ENCODE assay signal across 10 mouse cellular contexts in the genomic region with DNA sequence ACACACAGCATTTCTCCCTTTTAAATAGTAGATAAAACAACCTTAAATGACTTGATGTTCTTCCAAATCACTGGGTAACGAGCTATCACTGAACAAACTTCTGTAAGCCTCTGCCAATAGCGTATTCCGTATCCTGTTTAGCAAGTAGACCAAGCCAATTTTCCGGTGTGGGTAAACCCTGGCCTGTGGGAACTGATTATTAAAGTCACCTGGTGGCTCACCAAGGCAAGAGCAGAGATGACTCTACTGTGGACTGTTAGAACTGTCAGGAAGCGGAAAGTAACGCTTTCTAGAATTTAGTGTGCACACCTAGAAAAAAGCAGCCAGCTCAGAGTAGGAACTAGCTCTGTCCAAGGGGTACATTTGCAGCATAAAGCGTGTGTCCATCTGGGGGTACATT.
DNase-seq lines count a peak whose midpoint lies in the region; ATAC-seq and TF ChIP-seq lines count a peak whose summit lies in the region.
"Had no signal": no experiment of that assay in that cellular context is flagged by ENCODE, and none has a peak within 500 bp of the region (broad histone marks: within the 10 kb centered on the region; RNA-seq: fewer than 3 reads in every experiment).

No protein-coding gene starts in this region.

- no peaks in the 10 kb centered on the region for H3K27me3 ChIP-seq in heart, embryonic 11.5 days (ENCODE audit: control insufficient read depth, insufficient read depth, low read length)
- no peaks in the 10 kb centered on the region for H3K27me3 ChIP-seq in heart, embryonic 13.5 days (replicated peaks)
- H3K27me3 ChIP-seq in intestine, postnatal 0 days (replicated peaks; ENCODE audit: control insufficient read depth, insufficient read depth, low read length) = no peaks in the 10 kb centered on the region
- H3K27me3 ChIP-seq in limb, embryonic 10.5 days (ENCODE audit: low read depth, poor library complexity, severe bottlenecking) = no peaks in the 10 kb centered on the region

- no peak overlapping the region for H3K4me3 ChIP-seq in heart, embryonic 11.5 days (ENCODE audit: low read depth, low read length)
- no peak overlapping the region for H3K4me3 ChIP-seq in heart, embryonic 13.5 days
- no peak overlapping the region for H3K4me3 ChIP-seq in intestine, postnatal 0 days (ENCODE audit: low read depth, low read length)
- no peak overlapping the region for H3K4me3 ChIP-seq in limb, embryonic 10.5 days
- H3K4me3 ChIP-seq: myocyte had no signal

- 85% methylated on average over 7 of the region's 7 CpGs for WGBS in heart, embryonic 11.5 days (ENCODE audit: insufficient replicate concordance)
- 80% methylated on average over 7 of the region's 7 CpGs for WGBS in heart, embryonic 13.5 days
- WGBS in intestine, postnatal 0 days = 89% methylated on average over 7 of the region's 7 CpGs
- WGBS in limb, embryonic 10.5 days = 90% methylated on average over 7 of the region's 7 CpGs

- no peaks in the 10 kb centered on the region for H3K36me3 ChIP-seq in heart, embryonic 11.5 days (ENCODE audit: control insufficient read depth, insufficient read depth, low read length)
- no peaks in the 10 kb centered on the region for H3K36me3 ChIP-seq in heart, embryonic 13.5 days
- H3K36me3 ChIP-seq in intestine, postnatal 0 days (ENCODE audit: control insufficient read depth, insufficient read depth) = no peaks in the 10 kb centered on the region
- no peaks in the 10 kb centered on the region for H3K36me3 ChIP-seq in limb, embryonic 10.5 days

- no peak overlapping the region for H3K4me2 ChIP-seq in heart, embryonic 11.5 days
- no peak overlapping the region for H3K4me2 ChIP-seq in heart, embryonic 13.5 days
- H3K4me2 ChIP-seq in intestine, postnatal 0 days (replicated peaks; ENCODE audit: low read depth) = no peak overlapping the region

- peaks cover 22% of the 10 kb centered on the region for H3K4me1 ChIP-seq in heart, embryonic 11.5 days (ENCODE audit: control insufficient read depth, insufficient read depth, low read length)
- H3K4me1 ChIP-seq in heart, embryonic 13.5 days = peaks cover 51% of the 10 kb centered on the region
- no peaks in the 10 kb centered on the region for H3K4me1 ChIP-seq in intestine, postnatal 0 days (replicated peaks; ENCODE audit: control insufficient read depth, insufficient read depth, low read length)
- 0 out of 2 replicates have a peak, but pooled peaks cover 3% of the 10 kb centered on the region for H3K4me1 ChIP-seq in limb, embryonic 10.5 days

- no peak for TF ChIP-seq CTCF in intestine, postnatal 0 days (IDR thresholded peaks at IDR 0.05; ENCODE audit: low read depth)

- no peak overlapping the region; the same call in 1 of the 2 replicates for H3K27ac ChIP-seq in heart, embryonic 11.5 days (ENCODE audit: low read depth, low read length)
- H3K27ac ChIP-seq in heart, embryonic 13.5 days (replicated peaks) = peak overlapping the region; percentile 86
- H3K27ac ChIP-seq in intestine, postnatal 0 days (ENCODE audit: low read depth, low read length) = no peak overlapping the region
- H3K27ac ChIP-seq in limb, embryonic 10.5 days = no peak overlapping the region

- H3K9me3 ChIP-seq in heart, embryonic 11.5 days (replicated peaks; ENCODE audit: control insufficient read depth, low read length) = no peaks in the 10 kb centered on the region
- H3K9me3 ChIP-seq in heart, embryonic 13.5 days = no peaks in the 10 kb centered on the region
- no peaks in the 10 kb centered on the region for H3K9me3 ChIP-seq in intestine, postnatal 0 days (ENCODE audit: control insufficient read depth)
- no peaks in the 10 kb centered on the region for H3K9me3 ChIP-seq in limb, embryonic 10.5 days (replicated peaks)

- H3K9ac ChIP-seq in heart, embryonic 11.5 days (ENCODE audit: low read depth, low read length) = no peak overlapping the region
- H3K9ac ChIP-seq in heart, embryonic 13.5 days = no peak overlapping the region
- no peak overlapping the region for H3K9ac ChIP-seq in intestine, postnatal 0 days (ENCODE audit: low read depth, low read length)

- peak; percentile 68 to 80 for DNase-seq in heart, adult 18-20 months
- DNase-seq in CD4-positive, CD25-positive, alpha-beta regulatory T cell, adult 2 months (ENCODE audit: low read depth, low spot score) = peak; percentile 76
- peak; percentile 76 for DNase-seq in naive thymus-derived CD4-positive, alpha-beta T cell, adult 2 months (ENCODE audit: low read depth)
- DNase-seq in cerebellum, adult 9-11 months = no peak
- no peak for DNase-seq in limb, embryonic 10.5 days (ENCODE audit: low spot score)
- DNase-seq: cerebellum, adult 9-10 months had no signal

- no peak for ATAC-seq in heart, embryonic 11.5 days (replicated peaks; ENCODE audit: insufficient number of reproducible peaks, low FRiP score, low TSS enrichment)
- ATAC-seq in heart, embryonic 13.5 days (ENCODE audit: extremely low read depth, insufficient number of reproducible peaks, low FRiP score, low TSS enrichment) = no peak
- no peak for ATAC-seq in intestine, postnatal 0 days

Comparison
In these comparisons a context has a peak if more than half of its experiments do, and no peak if none do; other contexts are left out.
1. DNase-seq: peak in heart, adult 18-20 months (2 of 2), CD4-positive, CD25-positive, alpha-beta regulatory T cell, adult 2 months (single experiment) and naive thymus-derived CD4-positive, alpha-beta T cell, adult 2 months (single experiment); none in cerebellum, adult 9-11 months (single experiment) and limb, embryonic 10.5 days (single experiment).